Mouse (Mus musculus) stomach, postnatal 0 days (tissue): ENCODE measurements at regions not wholly inside any gene's neighbourhood (a gene's known extent, or its start where the extent isn't known, plus 50 kb on each side); places are given as distances from the start of the nearest gene placed in this dataset.

Source experiments
- ATAC-seq: fragments of 200-750 bp; cut with Nextera tagmentation; 2 replicates; pipeline ENCODE4 v1.8.0; 2017; ENCODE audit not compliant: low FRiP score, low TSS enrichment
- DNase-seq: peaks from one replicate; pipeline ENCODE4 v3.0.0-alpha.2; 2016; ENCODE audit warnings: low spot score
- H3K27ac ChIP-seq: fragments of 300-500 bp; sonication (generic); replicated peaks from 2 replicates; pipeline ENCODE4 v1.5.1; 2014; ENCODE audit warnings: mild to moderate bottlenecking, control low read depth
- H3K27me3 ChIP-seq: fragments of 300-500 bp; sonication (generic); 2 replicates; pipeline ENCODE4 v1.6.1; 2014; ENCODE audit warnings: low read length; ENCODE audit not compliant: control insufficient read depth, insufficient read depth
- H3K36me3 ChIP-seq: fragments of 300-500 bp; sonication (generic); 2 replicates; pipeline ENCODE4 v1.6.1; 2014; ENCODE audit warnings: low read length, mixed read lengths; ENCODE audit not compliant: control insufficient read depth, insufficient read depth
- H3K4me1 ChIP-seq: fragments of 300-500 bp; sonication (generic); replicated peaks from 2 replicates; pipeline ENCODE4 v1.6.1; 2014; ENCODE audit warnings: antibody characterized with exemption; ENCODE audit not compliant: control insufficient read depth, insufficient read depth
- H3K4me2 ChIP-seq: fragments of 300-500 bp; sonication (generic); replicated peaks from 2 replicates; pipeline ENCODE4 v1.6.1; 2014; ENCODE audit warnings: low read depth, mild to moderate bottlenecking, control low read depth, moderate library complexity
- H3K4me3 ChIP-seq: fragments of 300-500 bp; sonication (generic); 2 replicates; pipeline ENCODE4 v1.5.1; 2014; ENCODE audit warnings: low read depth, low read length, control low read depth
- H3K9ac ChIP-seq: fragments of 300-500 bp; sonication (generic); 2 replicates; pipeline ENCODE4 v1.6.1; 2014; ENCODE audit warnings: mild to moderate bottlenecking, low read length, control low read depth, mixed read lengths
- H3K9me3 ChIP-seq: fragments of 300-500 bp; sonication (generic); 2 replicates; pipeline ENCODE4 v1.6.1; 2016; ENCODE audit warnings: low read length; ENCODE audit not compliant: control insufficient read depth
- CTCF ChIP-seq: IDR thresholded peaks from 2 replicates; pipeline ENCODE4 v1.5.1; 2016; ENCODE audit warnings: antibody characterized with exemption, low read depth, mild to moderate bottlenecking, moderate library complexity
- EP300 ChIP-seq: optimal IDR thresholded peaks from 2 replicates; pipeline ENCODE3; 2016; ENCODE audit warnings: antibody characterized with exemption
- WGBS: fragments of 180-500 bp; shearing (Covaris S2); extraction: QIAGEN DNeasy Blood & Tissue Kit; methylation state at CpG from one replicate; pipeline ENCODE4 v1.1.7; 2014; 5-methylcytosine and 5-hydroxymethylcytosine counted together

DNA sequence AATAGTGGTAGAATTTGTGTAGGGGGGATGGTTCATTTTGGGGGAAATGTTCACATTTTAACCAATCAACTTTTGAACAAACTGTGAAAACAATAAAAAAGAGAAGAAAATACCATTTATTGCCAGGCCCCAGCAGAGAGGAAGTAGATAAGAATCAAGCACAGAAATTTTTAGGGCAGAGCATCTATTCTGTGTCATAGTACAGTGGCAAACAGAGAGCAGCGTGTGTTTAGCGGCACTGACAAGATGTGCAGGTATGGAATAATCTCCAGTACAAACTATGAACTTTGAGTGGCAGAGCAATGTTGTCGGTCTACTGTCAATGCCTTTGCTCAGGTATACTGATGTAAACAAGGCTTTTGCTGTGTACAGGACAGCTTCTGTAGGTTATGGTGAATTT lies 99.4 kb upstream of the Bmper start:
- Histone ChIP-seq H3K9ac (no peak overlapping the region), H3K36me3 (no peaks in the 10 kb centered on the region), H3K4me3 (no peak overlapping the region), H3K9me3 (no peaks in the 10 kb centered on the region), H3K27ac (no peak overlapping the region), H3K4me1 (no peaks in the 10 kb centered on the region), H3K27me3 (no peaks in the 10 kb centered on the region), H3K4me2 (no peak overlapping the region)
- DNase-seq, result no peak
- no peak for ATAC-seq
- 85% methylated on average over 3 of the region's 3 CpGs for WGBS
- TF ChIP-seq CTCF, result no peak
- no peak for TF ChIP-seq EP300

GRCm38 (mm10) chr9:23125761-23126704 lies 96.8 kb upstream of the Bmper start:
- TF ChIP-seq EP300, result no peak
- no peak for TF ChIP-seq CTCF
- H3K4me3 ChIP-seq, result no peak overlapping the region
- no peaks in the 10 kb centered on the region for H3K4me1 ChIP-seq
- ATAC-seq, result no peak
- no peaks in the 10 kb centered on the region for H3K27me3 ChIP-seq
- no peak for DNase-seq
- no peak overlapping the region for H3K27ac ChIP-seq
- WGBS, result 51% methylated on average over 10 of the region's 10 CpGs
- H3K36me3 ChIP-seq, result no peaks in the 10 kb centered on the region
- H3K4me2 ChIP-seq, result no peak overlapping the region
- H3K9ac ChIP-seq, result no peak overlapping the region
- no peaks in the 10 kb centered on the region for H3K9me3 ChIP-seq

GRCm38 (mm10) chr9:23127338-23128017 lies 95.4 kb upstream of the Bmper start:
- H3K4me1 ChIP-seq, result no peaks in the 10 kb centered on the region
- TF ChIP-seq EP300 (no peak), CTCF (no peak)
- ATAC-seq, result no peak

GRCm38 (mm10) chr9:23128018-23128369 lies 94.9 kb upstream of the Bmper start:
- DNase-seq, result no peak
- Histone ChIP-seq H3K36me3 (no peaks in the 10 kb centered on the region), H3K4me2 (no peak overlapping the region), H3K4me3 (no peak overlapping the region), H3K4me1 (no peaks in the 10 kb centered on the region), H3K9me3 (no peaks in the 10 kb centered on the region), H3K9ac (no peak overlapping the region), H3K27me3 (no peaks in the 10 kb centered on the region), H3K27ac (no peak overlapping the region)
- ATAC-seq, result no peak
- TF ChIP-seq CTCF (no peak), EP300 (no peak)
- 43% methylated on average over 2 of the region's 2 CpGs for WGBS

More at GRCm38 (mm10) chr9:23127338-23128017, 95.4 kb upstream of the Bmper start:
- 47% methylated on average over 9 of the region's 9 CpGs for WGBS
- Histone ChIP-seq H3K9ac (no peak overlapping the region), H3K4me2 (no peak overlapping the region), H3K27ac (no peak overlapping the region), H3K36me3 (no peaks in the 10 kb centered on the region), H3K4me3 (no peak overlapping the region), H3K27me3 (no peaks in the 10 kb centered on the region), H3K9me3 (no peaks in the 10 kb centered on the region)
- no peak for DNase-seq

GRCm38 (mm10) chr9:23134006-23134405 lies 88.9 kb upstream of the Bmper start:
- H3K4me1 ChIP-seq, result no peaks in the 10 kb centered on the region
- TF ChIP-seq EP300 (no peak), CTCF (no peak)
- H3K9me3 ChIP-seq, result no peaks in the 10 kb centered on the region
- H3K27me3 ChIP-seq, result no peaks in the 10 kb centered on the region
- H3K9ac ChIP-seq, result no peak overlapping the region
- no peak for DNase-seq
- WGBS, result 70% methylated on average over 2 of the region's 2 CpGs
- no peaks in the 10 kb centered on the region for H3K36me3 ChIP-seq
- H3K4me3 ChIP-seq, result no peak overlapping the region
- H3K4me2 ChIP-seq, result no peak overlapping the region
- no peak overlapping the region for H3K27ac ChIP-seq
- no peak for ATAC-seq
